Mouse (Mus musculus): ENCODE results near the gene Sorcs2. TPM values are rescaled to one million over a fixed set of nuclear protein-coding genes. Genes with fewer than 3 reads are reported as not detected.

Sorcs2 gene
- polyA plus RNA-seq, 1 experiment from 2014 or later: 3.5 TPM

GRCm38 (mm10) chr5:36291191-36291590, 106.7 kb downstream of the Sorcs2 start:
- WGBS: 58% methylated on average over 5 of the region's 5 CpGs
- H3K9me3 ChIP-seq (ENCODE audit: control insufficient read depth): no peaks in the 10 kb centered on the region
- H3K27ac ChIP-seq (ENCODE audit: low read depth, low read length): no peak overlapping the region
- no peaks in the 10 kb centered on the region for H3K27me3 ChIP-seq (replicated peaks; ENCODE audit: control insufficient read depth, insufficient read depth, low read length)
- H3K9ac ChIP-seq (ENCODE audit: low read depth, low read length): no peak overlapping the region
- H3K36me3 ChIP-seq (ENCODE audit: control insufficient read depth, insufficient read depth): no peaks in the 10 kb centered on the region
- H3K4me1 ChIP-seq (replicated peaks; ENCODE audit: control insufficient read depth, insufficient read depth, low read length): no peaks in the 10 kb centered on the region
- ATAC-seq: no peak
- H3K4me3 ChIP-seq (ENCODE audit: low read depth, low read length): no peak overlapping the region
- peak; percentile 61 for TF ChIP-seq CTCF (IDR thresholded peaks at IDR 0.05; ENCODE audit: low read depth)
- no peak overlapping the region for H3K4me2 ChIP-seq (replicated peaks; ENCODE audit: low read depth)

GRCm38 (mm10) chr5:36285405-36285804, 112.5 kb downstream of the Sorcs2 start:
- Histone ChIP-seq H3K9me3 (ENCODE audit: control insufficient read depth) (no peaks in the 10 kb centered on the region), H3K4me2 (replicated peaks; ENCODE audit: low read depth) (no peak overlapping the region), H3K36me3 (ENCODE audit: control insufficient read depth, insufficient read depth) (no peaks in the 10 kb centered on the region), H3K4me3 (ENCODE audit: low read depth, low read length) (no peak overlapping the region), H3K9ac (ENCODE audit: low read depth, low read length) (no peak overlapping the region), H3K4me1 (replicated peaks; ENCODE audit: control insufficient read depth, insufficient read depth, low read length) (no peaks in the 10 kb centered on the region), H3K27ac (ENCODE audit: low read depth, low read length) (no peak overlapping the region), H3K27me3 (replicated peaks; ENCODE audit: control insufficient read depth, insufficient read depth, low read length) (no peaks in the 10 kb centered on the region)
- TF ChIP-seq CTCF (IDR thresholded peaks at IDR 0.05; ENCODE audit: low read depth): no peak
- ATAC-seq: no peak
- WGBS: 51% methylated on average over 10 of the region's 10 CpGs

- Histone ChIP-seq H3K9ac (ENCODE audit: low read depth, low read length) (no peak overlapping the region), H3K4me3 (ENCODE audit: low read depth, low read length) (no peak overlapping the region), H3K27ac (ENCODE audit: low read depth, low read length) (no peak overlapping the region), H3K27me3 (replicated peaks; ENCODE audit: control insufficient read depth, insufficient read depth, low read length) (no peaks in the 10 kb centered on the region), H3K9me3 (ENCODE audit: control insufficient read depth) (no peaks in the 10 kb centered on the region), H3K4me1 (replicated peaks; ENCODE audit: control insufficient read depth, insufficient read depth, low read length) (no peaks in the 10 kb centered on the region), H3K4me2 (replicated peaks; ENCODE audit: low read depth) (no peak overlapping the region), H3K36me3 (ENCODE audit: control insufficient read depth, insufficient read depth) (no peaks in the 10 kb centered on the region)
- TF ChIP-seq CTCF (IDR thresholded peaks at IDR 0.05; ENCODE audit: low read depth): no peak
- ATAC-seq: no peak
- WGBS: 77% methylated on average over 12 of the region's 12 CpGs
Measured at GRCm38 (mm10) chr5:36279896-36280295, 118.0 kb downstream of the Sorcs2 start.

GRCm38 (mm10) chr5:36274684-36275394, 123.1 kb downstream of the Sorcs2 start:
- Histone ChIP-seq H3K36me3 (ENCODE audit: control insufficient read depth, insufficient read depth) (no peaks in the 10 kb centered on the region), H3K4me1 (replicated peaks; ENCODE audit: control insufficient read depth, insufficient read depth, low read length) (no peaks in the 10 kb centered on the region), H3K9ac (ENCODE audit: low read depth, low read length) (no peak overlapping the region), H3K4me3 (ENCODE audit: low read depth, low read length) (no peak overlapping the region), H3K27ac (ENCODE audit: low read depth, low read length) (no peak overlapping the region), H3K9me3 (ENCODE audit: control insufficient read depth) (no peaks in the 10 kb centered on the region), H3K4me2 (replicated peaks; ENCODE audit: low read depth) (no peak overlapping the region), H3K27me3 (replicated peaks; ENCODE audit: control insufficient read depth, insufficient read depth, low read length) (no peaks in the 10 kb centered on the region)
- no peak for TF ChIP-seq CTCF (IDR thresholded peaks at IDR 0.05; ENCODE audit: low read depth)
- no peak for ATAC-seq
- 73% methylated on average over 6 of the region's 6 CpGs for WGBS

GRCm38 (mm10) chr5:36267194-36267769, 130.7 kb downstream of the Sorcs2 start:
- Histone ChIP-seq H3K36me3 (ENCODE audit: control insufficient read depth, insufficient read depth) (no peaks in the 10 kb centered on the region), H3K9me3 (ENCODE audit: control insufficient read depth) (no peaks in the 10 kb centered on the region), H3K9ac (ENCODE audit: low read depth, low read length) (no peak overlapping the region), H3K4me1 (replicated peaks; ENCODE audit: control insufficient read depth, insufficient read depth, low read length) (no peaks in the 10 kb centered on the region), H3K4me3 (ENCODE audit: low read depth, low read length) (no peak overlapping the region), H3K27me3 (replicated peaks; ENCODE audit: control insufficient read depth, insufficient read depth, low read length) (no peaks in the 10 kb centered on the region), H3K27ac (ENCODE audit: low read depth, low read length) (no peak overlapping the region), H3K4me2 (replicated peaks; ENCODE audit: low read depth) (no peak overlapping the region)
- no peak for ATAC-seq
- no peak for TF ChIP-seq CTCF (IDR thresholded peaks at IDR 0.05; ENCODE audit: low read depth)
- 90% methylated on average over 3 of the region's 3 CpGs for WGBS

- no peak for ATAC-seq
- Histone ChIP-seq H3K9me3 (ENCODE audit: control insufficient read depth) (no peaks in the 10 kb centered on the region), H3K27ac (ENCODE audit: low read depth, low read length) (no peak overlapping the region), H3K4me3 (ENCODE audit: low read depth, low read length) (no peak overlapping the region), H3K9ac (ENCODE audit: low read depth, low read length) (no peak overlapping the region), H3K36me3 (ENCODE audit: control insufficient read depth, insufficient read depth) (no peaks in the 10 kb centered on the region), H3K4me1 (replicated peaks; ENCODE audit: control insufficient read depth, insufficient read depth, low read length) (no peaks in the 10 kb centered on the region), H3K4me2 (replicated peaks; ENCODE audit: low read depth) (no peak overlapping the region), H3K27me3 (replicated peaks; ENCODE audit: control insufficient read depth, insufficient read depth, low read length) (no peaks in the 10 kb centered on the region)
- TF ChIP-seq CTCF (IDR thresholded peaks at IDR 0.05; ENCODE audit: low read depth): no peak
- WGBS: 52% methylated on average over 12 of the region's 12 CpGs
Measured at GRCm38 (mm10) chr5:36260862-36261261, 137.1 kb downstream of the Sorcs2 start.

All from intestine, postnatal 0 days (tissue).